Mouse (Mus musculus) NIH3T3 (cell line): Measurements from ENCODE around the gene Gp5.

ENCODE experiments used
- DNase-seq: peaks from one replicate; pipeline ENCODE4 v3.0.0-alpha.2; 2012; ENCODE audit warnings: low read depth

The Gp5 gene

GRCm38 (mm10) chr16:30278406-30278805 is 32.2 kb downstream of the Gp5 start:
- no peak for DNase-seq

GRCm38 (mm10) chr16:30275558-30276340 is 34.8 kb downstream of the Gp5 start:
- no peak for DNase-seq

GRCm38 (mm10) chr16:30273065-30273464 is 37.5 kb downstream of the Gp5 start:
- no peak for DNase-seq

GRCm38 (mm10) chr16:30271941-30272595 is 38.5 kb downstream of the Gp5 start:
- peak; percentile 67 for DNase-seq

GRCm38 (mm10) chr16:30271223-30271761 is 39.3 kb downstream of the Gp5 start:
- DNase-seq: peak; percentile 79

GRCm38 (mm10) chr16:30267359-30267758 is 43.2 kb downstream of the Gp5 start, which contains the start of gene Cpn2:
Cpn2 (minus strand) TSS chr16:30267499.
- DNase-seq: no peak

GRCm38 (mm10) chr16:30266561-30266960 is 44.0 kb downstream of the Gp5 start:
- no peak for DNase-seq

GRCm38 (mm10) chr16:30265611-30266010 is 45.0 kb downstream of the Gp5 start:
- no peak for DNase-seq

GRCm38 (mm10) chr16:30263156-30263555 is 47.4 kb downstream of the Gp5 start:
- DNase-seq: peak; percentile 63

GRCm38 (mm10) chr16:30262664-30263063 is 47.9 kb downstream of the Gp5 start:
- peak; percentile 92 for DNase-seq

GRCm38 (mm10) chr16:30262157-30262556 is 48.4 kb downstream of the Gp5 start:
- DNase-seq: no peak

- DNase-seq: no peak
Observed at GRCm38 (mm10) chr16:30261341-30261740, 49.2 kb downstream of the Gp5 start.

GRCm38 (mm10) chr16:30260012-30260635 is 50.5 kb downstream of the Gp5 start:
- no peak for DNase-seq

GRCm38 (mm10) chr16:30259444-30259843 is 51.1 kb downstream of the Gp5 start:
- DNase-seq: no peak

GRCm38 (mm10) chr16:30258441-30258840 is 52.1 kb downstream of the Gp5 start:
- DNase-seq: no peak

- DNase-seq: peak; percentile 54
Observed at GRCm38 (mm10) chr16:30257718-30258117, 52.9 kb downstream of the Gp5 start.
